Mouse (Mus musculus): ENCODE measurements at regions not wholly inside any gene's neighbourhood (a gene's known extent, or its start where the extent isn't known, plus 50 kb on each side); places are given as distances from the start of the nearest gene placed in this dataset.

GRCm38 (mm10) chr6:82860485-82860884 is 79.1 kb downstream of the Sema4f start:
- no peak for DNase-seq (ENCODE audit: low read depth)

- no peak for DNase-seq (ENCODE audit: low read depth)
Observed at GRCm38 (mm10) chr6:82856218-82856617, 82.0 kb upstream of the Hk2 start.

- no peak for DNase-seq (ENCODE audit: low read depth)
Observed at GRCm38 (mm10) chr6:82855401-82855800, 81.1 kb upstream of the Hk2 start.

GRCm38 (mm10) chr6:82854780-82855179 is 80.5 kb upstream of the Hk2 start:
- no peak for DNase-seq (ENCODE audit: low read depth)

- DNase-seq (ENCODE audit: low read depth), result peak; percentile 72
Observed at GRCm38 (mm10) chr6:82854338-82854737, 80.1 kb upstream of the Hk2 start.

GRCm38 (mm10) chr6:82853076-82853475 is 78.8 kb upstream of the Hk2 start:
- DNase-seq (ENCODE audit: low read depth), result no peak

- DNase-seq (ENCODE audit: low read depth), result no peak
Observed at GRCm38 (mm10) chr6:82850556-82850955, 76.3 kb upstream of the Hk2 start.

- DNase-seq (ENCODE audit: low read depth), result no peak
Observed at GRCm38 (mm10) chr6:82847598-82847997, 73.3 kb upstream of the Hk2 start.

- DNase-seq (ENCODE audit: low read depth), result peak; percentile 64
Observed at GRCm38 (mm10) chr6:82846587-82847150, 72.4 kb upstream of the Hk2 start.

GRCm38 (mm10) chr6:82844432-82844831 is 70.2 kb upstream of the Hk2 start:
- DNase-seq (ENCODE audit: low read depth), result no peak

- DNase-seq (ENCODE audit: low read depth), result peak; percentile 75
Observed at GRCm38 (mm10) chr6:82843881-82844280, 69.6 kb upstream of the Hk2 start.

GRCm38 (mm10) chr6:82837246-82837645 is 63.0 kb upstream of the Hk2 start:
- DNase-seq (ENCODE audit: low read depth), result no peak

GRCm38 (mm10) chr6:82835222-82836064 is 61.2 kb upstream of the Hk2 start:
- peak; percentile 90 for DNase-seq (ENCODE audit: low read depth)

- DNase-seq (ENCODE audit: low read depth), result no peak
Observed at GRCm38 (mm10) chr6:82833867-82834266, 59.6 kb upstream of the Hk2 start.

GRCm38 (mm10) chr6:82831211-82831610 is 57.0 kb upstream of the Hk2 start:
- DNase-seq (ENCODE audit: low read depth), result no peak

- peak; percentile 58 for DNase-seq (ENCODE audit: low read depth)
Observed at GRCm38 (mm10) chr6:82824684-82825083, 50.4 kb upstream of the Hk2 start.

GRCm38 (mm10) chr6:82824240-82824639 is 50.0 kb upstream of the Hk2 start:
- peak; percentile 89 for DNase-seq (ENCODE audit: low read depth)
